Mouse (Mus musculus) CD8-positive naive resting alpha-beta T cell, adult 57 days (primary cell): Measurements from ENCODE around the gene Zfp600. TPM values are rescaled to one million over a fixed set of nuclear protein-coding genes. Genes with fewer than 3 reads are reported as not detected.

ENCODE experiments used
- total RNA-seq: library from RNA; stranded (reverse); gene quantifications from one replicate; pipeline ENCODE4 v1.2.4, GENCODE M21; 2023

The Zfp600 gene
- total RNA-seq: not detected

GRCm38 (mm10) chr4:146156524-146156923 is at the start of gene Zfp600:
TSS of gene Zfp600 (plus strand) at chr4:146156824.

Other genes starting within 250 kb of the Zfp600 start
- 0.92 TPM for gene Zfp987, start 59.5 kb upstream of the Zfp600 start, total RNA-seq